Mouse (Mus musculus) Patski (cell line): ENCODE results near the gene Taar2. TPM values are rescaled to one million over a fixed set of nuclear protein-coding genes. Genes with fewer than 3 reads are reported as not detected.
A peak's percentile ranks its signal among the peaks of the same experiment; 100 is the strongest.

Source experiments
- ATAC-seq: fragments of 100-300 bp; one replicate; pipeline ENCODE4 v1.8.0; 2021
- CTCF ChIA-PET: fragments of 350-600 bp; sonication (Branson Sonifier 250); formaldehyde crosslinking; loops from one replicate; lab custom pipeline; 2022; ENCODE audit warnings: inconsistent platforms; lab: Charles Lee
- POLR2A ChIA-PET: fragments of 350-600 bp; sonication (Branson Sonifier 250); formaldehyde crosslinking; loops from one replicate; lab custom pipeline; 2022; ENCODE audit warnings: antibody characterized with exemption, inconsistent platforms; lab: Charles Lee
- DNase-seq: peaks from one replicate; pipeline ENCODE4 v3.0.0-alpha.2; 2011; ENCODE audit warnings: low read depth, low spot score
- H3K27me3 ChIP-seq: fragments of 371-371 bp; one replicate; pipeline ENCODE4 v1.5.1; 2021
- CTCF ChIP-seq: fragments of 100-300 bp; IDR thresholded peaks from one replicate; pipeline ENCODE4 v1.5.1; 2021
- in situ Hi-C: fragments of 300-500 bp; cut with MboI; formaldehyde crosslinking; loops from 3 replicates; pipeline ENCODE4 v1.11.1; 2018; ENCODE audit warnings: low pct_unique_long_range_greater_than_20kb, mixed read lengths
- polyA plus RNA-seq: library from polyadenylated mRNA; unstranded; gene quantifications from one replicate; pipeline ENCODE4 v1.2.3, GENCODE M21; 2021

Gene Taar2
- polyA plus RNA-seq = not detected

DNA sequence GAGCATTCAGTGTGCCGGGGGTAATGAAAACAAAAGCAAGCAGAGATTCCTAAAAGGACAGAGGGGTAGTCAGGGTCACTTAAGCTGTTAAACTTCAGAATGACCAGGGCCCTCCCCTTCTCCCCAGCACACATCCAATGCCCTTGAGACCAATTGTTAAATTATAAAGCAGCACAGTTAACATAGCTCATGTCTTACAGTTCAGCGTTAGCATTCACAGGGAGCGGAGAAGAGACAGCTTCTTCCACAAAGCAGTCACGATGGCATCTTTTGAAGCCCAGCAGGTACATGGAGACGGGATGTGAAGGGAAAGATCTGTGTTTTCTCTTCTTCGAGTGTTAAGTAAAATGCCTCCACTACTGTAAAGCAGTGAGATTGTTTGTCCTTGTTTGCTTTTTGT is at the start of gene Taar2:
Gene Taar2 (plus strand): TSS at position 261 of the 400 bp plus-strand sequence.
- H3K27me3 ChIP-seq = peaks cover 27% of the 10 kb centered on the region
- no peak for ATAC-seq
- POLR2A ChIA-PET = no interaction called here
- no peak for DNase-seq
- in situ Hi-C loops = no loop called here
- TF ChIP-seq CTCF = no peak
- CTCF ChIA-PET = no interaction called here

GRCm38 (mm10) chr10:23892987-23893386 is 45.4 kb upstream of the Taar2 start:
- DNase-seq (no peak), ATAC-seq (no peak)
- ChIA-PET POLR2A (interaction anchor here (1.0 kb wide), 1 partner anchor 8 kb away, joined by 3 read pairs; no protein-coding TSS in a partner anchor), CTCF (no interaction called here)
- no peaks in the 10 kb centered on the region for H3K27me3 ChIP-seq
- TF ChIP-seq CTCF = no peak
- in situ Hi-C loops = no loop called here

GRCm38 (mm10) chr10:23894601-23895349 is 43.6 kb upstream of the Taar2 start, which contains the start of gene Vnn1:
Gene Vnn1 (plus strand): TSS chr10:23894688.
- ATAC-seq (no peak), DNase-seq (no peak)
- in situ Hi-C loops = no loop called here
- TF ChIP-seq CTCF = no peak
- ChIA-PET POLR2A (interaction anchor here (0.7 kb wide), 1 partner anchor 40 kb away, joined by 3 read pairs; no protein-coding TSS in a partner anchor), CTCF (no interaction called here)
- no peaks in the 10 kb centered on the region for H3K27me3 ChIP-seq

DNA sequence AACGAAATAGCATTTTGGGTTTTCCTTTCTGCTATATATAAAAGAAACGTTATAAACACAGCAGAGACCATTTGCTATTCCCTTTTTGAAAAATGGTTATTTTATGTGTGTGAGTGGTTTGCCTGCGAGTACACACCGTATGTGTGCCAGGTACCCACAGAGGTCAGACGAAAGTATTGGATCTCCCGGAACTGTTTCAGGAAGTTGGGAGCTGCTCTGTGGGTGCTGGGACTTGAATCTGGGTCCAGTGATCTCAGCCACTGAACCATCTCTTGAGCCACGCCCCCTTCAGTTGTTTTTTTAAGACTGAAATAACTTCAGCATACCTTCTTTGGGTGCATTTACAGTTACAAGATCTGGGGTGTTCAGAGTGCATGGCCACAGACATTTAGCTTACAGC is 43.0 kb upstream of the Taar2 start:
- in situ Hi-C loops = no loop called here
- no peak for ATAC-seq
- DNase-seq = no peak
- peaks cover 5% of the 10 kb centered on the region for H3K27me3 ChIP-seq
- no peak for TF ChIP-seq CTCF
- POLR2A ChIA-PET = no interaction called here
- CTCF ChIA-PET = no interaction called here

GRCm38 (mm10) chr10:23901119-23901518 is 37.3 kb upstream of the Taar2 start:
- CTCF ChIA-PET = no interaction called here
- in situ Hi-C loops = no loop called here

GRCm38 (mm10) chr10:23905661-23906060 is 32.7 kb upstream of the Taar2 start:
- no peak for ATAC-seq
- POLR2A ChIA-PET = no interaction called here
- in situ Hi-C loops = no loop called here

More at GRCm38 (mm10) chr10:23901119-23901518, 37.3 kb upstream of the Taar2 start:
- ATAC-seq (no peak), DNase-seq (no peak)
- POLR2A ChIA-PET = no interaction called here
- TF ChIP-seq CTCF = no peak
- H3K27me3 ChIP-seq = peaks cover 12% of the 10 kb centered on the region

DNA sequence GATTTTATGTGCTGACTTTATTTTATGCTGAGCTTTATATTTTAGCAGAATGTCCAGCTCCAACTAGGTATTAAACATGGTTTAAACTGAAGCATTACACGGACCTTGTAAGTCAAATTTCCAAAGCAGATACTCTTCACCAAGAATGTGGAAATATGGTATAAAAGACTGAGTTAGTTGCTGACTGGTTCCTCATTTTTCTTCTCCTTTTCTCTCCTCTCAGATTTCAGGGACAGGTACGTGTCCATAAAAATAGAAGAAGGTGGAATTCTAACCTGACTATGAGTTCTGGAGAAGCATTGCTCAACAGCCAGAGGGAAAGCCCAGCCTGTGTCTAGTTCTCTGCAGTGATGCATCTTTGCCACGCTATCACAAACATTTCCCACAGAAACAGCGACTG is 18.3 kb upstream of the Taar2 start, which contains the start of gene Taar1:
Gene Taar1 (plus strand): TSS at position 301 of the 400 bp plus-strand sequence.
- in situ Hi-C loops = no loop called here
- DNase-seq (no peak), ATAC-seq (no peak)
- TF ChIP-seq CTCF = no peak
- ChIA-PET CTCF (no interaction called here), POLR2A (no interaction called here)
- H3K27me3 ChIP-seq = peaks cover 23% of the 10 kb centered on the region

More at GRCm38 (mm10) chr10:23905661-23906060, 32.7 kb upstream of the Taar2 start:
- CTCF ChIA-PET = no interaction called here
- no peak for DNase-seq
- no peak for TF ChIP-seq CTCF
- H3K27me3 ChIP-seq = peaks cover 4% of the 10 kb centered on the region

GRCm38 (mm10) chr10:23922468-23922867 is 15.9 kb upstream of the Taar2 start:
- no peak for TF ChIP-seq CTCF
- peaks cover 34% of the 10 kb centered on the region for H3K27me3 ChIP-seq
- DNase-seq = no peak
- CTCF ChIA-PET = no interaction called here
- ATAC-seq = no peak
- POLR2A ChIA-PET = no interaction called here
- in situ Hi-C loops = no loop called here

- no peak for TF ChIP-seq CTCF
- in situ Hi-C loops = no loop called here
- H3K27me3 ChIP-seq = peaks cover 34% of the 10 kb centered on the region
- ATAC-seq (no peak), DNase-seq (no peak)
- POLR2A ChIA-PET = no interaction called here
- CTCF ChIA-PET = no interaction called here
These were observed 14.4 kb upstream of the Taar2 start for GRCm38 (mm10) chr10:23923941-23924340.

DNA sequence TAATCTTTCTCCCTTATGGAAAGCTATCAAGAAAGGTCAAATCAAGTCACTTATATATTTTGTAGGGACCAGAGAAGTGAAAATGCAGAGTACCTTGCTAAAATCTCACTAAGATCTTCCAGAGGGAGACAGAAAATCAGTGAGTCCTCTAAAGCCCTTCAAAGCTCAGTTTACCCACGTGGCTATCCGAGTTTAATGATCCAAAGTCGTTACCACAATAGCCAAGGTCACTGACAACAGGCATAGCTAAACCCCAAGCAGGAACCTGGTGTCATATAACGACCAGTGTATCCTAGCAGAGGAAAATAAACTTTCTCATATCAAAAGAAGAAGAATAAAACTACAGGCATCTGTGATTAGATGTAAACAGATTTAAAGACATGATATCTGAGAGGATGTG is 759 bp upstream of the Taar2 start:
- ChIA-PET POLR2A (no interaction called here), CTCF (no interaction called here)
- peaks cover 32% of the 10 kb centered on the region for H3K27me3 ChIP-seq
- DNase-seq (no peak), ATAC-seq (no peak)
- in situ Hi-C loops = no loop called here
- TF ChIP-seq CTCF = no peak

DNA sequence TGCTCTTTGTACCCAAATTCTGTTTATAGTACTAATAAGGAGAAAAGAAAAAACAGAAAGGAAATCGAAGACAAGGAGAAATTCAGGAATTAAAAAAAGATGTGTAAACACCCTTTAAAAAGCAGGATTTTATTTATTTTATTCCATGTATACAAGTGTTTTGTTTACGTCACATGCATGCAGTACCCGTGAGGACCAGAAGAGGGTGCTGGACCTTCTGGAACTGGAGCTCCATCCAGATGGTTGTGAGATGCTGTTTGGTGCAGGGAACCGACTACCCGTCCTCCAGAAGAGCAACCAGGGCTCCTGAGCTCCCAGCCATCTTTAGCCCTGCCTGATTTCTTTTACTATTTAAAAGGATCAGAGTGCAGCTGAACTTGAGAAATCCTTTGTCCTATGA is 4.1 kb downstream of the Taar2 start:
- TF ChIP-seq CTCF = peak; percentile 61
- ChIA-PET POLR2A (no interaction called here), CTCF (no interaction called here)
- peaks cover 27% of the 10 kb centered on the region for H3K27me3 ChIP-seq
- in situ Hi-C loops = no loop called here
- no peak for ATAC-seq
- no peak for DNase-seq
